Mouse (Mus musculus): ENCODE measurements around the gene Mcf2l.
A peak's percentile ranks its signal among the peaks of the same experiment; 100 is the strongest.

Gene Mcf2l

DNA sequence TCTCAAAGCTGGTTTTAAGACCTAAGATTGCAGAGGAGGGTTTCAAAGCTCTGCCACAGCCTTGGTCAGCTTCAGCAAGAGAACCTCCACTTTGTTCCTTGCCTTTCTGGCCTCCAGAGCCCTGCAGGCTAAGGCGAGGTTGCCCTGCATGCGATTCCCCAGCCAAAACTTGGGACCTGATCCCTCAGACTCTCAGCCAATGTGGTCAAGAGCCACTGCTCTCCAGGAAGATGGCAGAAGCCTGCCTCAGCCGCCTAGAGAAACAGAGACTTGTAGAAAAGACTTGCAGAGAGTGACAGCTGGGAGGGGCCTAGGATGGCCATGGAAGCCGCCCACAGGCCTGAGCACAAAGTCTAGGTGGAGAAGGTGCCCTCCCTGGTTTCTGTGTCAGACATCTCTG lies 1.4 kb downstream of the Mcf2l start:
- no peak for DNase-seq

DNA sequence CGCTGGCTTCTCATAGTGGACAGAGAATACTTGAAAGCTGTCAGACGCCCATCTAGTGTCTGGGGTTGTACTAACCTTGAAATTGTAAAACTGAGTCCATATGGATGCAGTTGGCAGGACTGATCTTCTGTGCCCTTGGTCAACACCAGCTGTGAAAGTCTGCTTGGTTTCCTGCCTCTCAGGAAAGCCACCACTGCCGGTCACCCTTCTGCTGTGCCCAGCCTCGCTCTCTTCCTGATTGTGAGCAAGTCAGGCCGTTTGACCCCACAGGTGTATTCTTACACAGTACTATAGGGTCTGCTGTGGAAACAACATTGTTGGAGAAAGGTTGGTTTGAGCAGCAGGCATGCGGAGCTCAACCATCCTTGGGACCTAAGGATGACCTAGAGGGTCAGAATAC lies 3.5 kb downstream of the Mcf2l start:
- DNase-seq: no peak

DNA sequence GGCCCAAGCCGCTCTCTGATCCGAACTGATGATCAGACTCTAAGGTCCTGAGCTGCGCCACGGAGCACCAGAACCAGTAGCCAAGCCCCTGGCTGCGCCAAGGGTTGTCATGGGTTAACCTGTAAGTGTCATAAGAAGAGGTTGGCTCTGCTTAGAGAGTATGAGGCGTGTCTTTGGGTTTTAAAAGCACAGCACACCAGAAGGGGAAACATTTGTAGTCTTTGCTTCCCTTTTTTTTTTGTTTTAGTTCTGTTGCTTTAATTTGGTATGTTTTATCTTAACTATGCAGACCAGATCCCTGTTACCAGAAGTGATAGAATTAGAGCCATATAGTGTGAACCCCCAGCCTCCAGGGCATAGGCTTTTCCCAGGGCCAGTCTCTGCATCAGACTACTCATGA lies 6.6 kb downstream of the Mcf2l start:
- DNase-seq: no peak

DNA sequence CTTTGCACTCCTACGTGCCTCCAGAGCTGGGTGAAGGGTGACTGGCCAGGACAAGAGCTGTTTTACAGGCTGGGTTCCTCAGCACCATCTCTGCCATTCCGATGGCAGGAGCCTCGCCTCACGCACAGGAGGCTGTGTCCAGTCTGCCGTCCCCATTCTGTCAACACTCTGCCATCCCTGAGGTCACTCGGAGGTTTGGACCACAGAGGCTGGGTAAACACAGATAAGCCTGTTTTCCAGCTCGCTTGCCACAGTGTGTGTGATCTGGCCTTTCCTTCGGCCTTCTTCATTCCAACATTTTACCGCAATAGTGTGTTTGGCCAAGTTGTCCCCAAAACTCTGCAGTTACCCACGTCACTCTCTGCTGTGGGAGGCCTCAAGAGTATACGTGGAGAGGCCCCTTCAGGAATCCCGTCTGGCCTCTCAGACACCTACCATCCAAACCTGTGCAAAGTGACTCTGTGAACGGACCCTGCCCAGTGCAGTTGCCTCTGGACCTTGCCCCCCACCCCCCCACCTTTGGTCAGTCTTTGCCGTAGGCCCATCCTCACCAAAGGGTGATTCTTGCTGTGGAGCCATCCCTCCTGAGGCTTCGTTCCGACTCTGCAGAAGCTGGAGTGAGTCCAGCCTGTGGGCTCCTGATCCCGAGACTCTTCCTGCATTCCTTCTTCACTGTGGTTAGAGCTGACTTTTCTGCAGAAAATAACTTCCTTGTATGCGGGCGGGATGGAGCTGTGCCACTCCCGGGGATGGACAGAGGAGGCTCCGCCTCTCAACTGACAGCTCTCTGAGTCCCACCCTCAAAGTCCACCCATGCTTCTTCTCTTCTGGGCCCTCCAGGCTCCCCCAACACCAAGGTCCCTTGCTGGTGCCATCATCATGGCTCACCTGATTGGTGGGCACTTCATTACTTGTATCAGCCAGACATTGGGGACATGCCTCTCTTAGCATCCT lies 9.7 kb downstream of the Mcf2l start:
- DNase-seq: no peak

DNA sequence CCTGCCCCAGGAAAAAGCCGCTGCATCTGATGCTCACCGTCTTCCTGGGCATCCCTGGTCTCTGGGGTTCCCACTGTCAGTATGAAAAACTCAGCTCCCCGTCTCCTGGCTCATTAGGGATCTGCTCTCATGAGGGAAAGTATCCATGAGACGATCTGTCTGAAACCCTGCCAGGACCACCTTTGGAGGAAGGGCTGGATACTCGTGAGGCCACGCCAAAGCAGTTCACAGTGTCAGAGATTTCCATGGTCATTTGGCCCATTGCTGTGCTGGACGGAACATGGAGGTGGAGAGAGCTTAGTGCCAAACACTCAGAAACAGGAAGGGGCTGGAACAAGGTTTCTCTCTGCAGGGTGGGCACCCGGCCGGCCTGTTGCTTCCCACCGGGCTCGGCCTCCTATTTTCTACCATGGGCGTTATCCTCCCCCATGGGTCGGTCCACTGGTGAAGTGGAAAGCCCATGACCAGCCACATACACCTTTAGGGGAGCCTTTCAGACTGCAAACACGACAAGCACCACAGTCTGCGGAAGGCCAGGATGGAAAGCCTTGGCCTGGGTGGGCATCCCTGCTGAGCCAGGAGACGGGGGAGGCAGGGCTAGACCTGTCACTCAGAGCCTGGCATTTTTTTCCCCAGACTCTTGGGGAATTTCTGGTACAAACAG lies 14.3 kb downstream of the Mcf2l start:
- no peak for DNase-seq

DNA sequence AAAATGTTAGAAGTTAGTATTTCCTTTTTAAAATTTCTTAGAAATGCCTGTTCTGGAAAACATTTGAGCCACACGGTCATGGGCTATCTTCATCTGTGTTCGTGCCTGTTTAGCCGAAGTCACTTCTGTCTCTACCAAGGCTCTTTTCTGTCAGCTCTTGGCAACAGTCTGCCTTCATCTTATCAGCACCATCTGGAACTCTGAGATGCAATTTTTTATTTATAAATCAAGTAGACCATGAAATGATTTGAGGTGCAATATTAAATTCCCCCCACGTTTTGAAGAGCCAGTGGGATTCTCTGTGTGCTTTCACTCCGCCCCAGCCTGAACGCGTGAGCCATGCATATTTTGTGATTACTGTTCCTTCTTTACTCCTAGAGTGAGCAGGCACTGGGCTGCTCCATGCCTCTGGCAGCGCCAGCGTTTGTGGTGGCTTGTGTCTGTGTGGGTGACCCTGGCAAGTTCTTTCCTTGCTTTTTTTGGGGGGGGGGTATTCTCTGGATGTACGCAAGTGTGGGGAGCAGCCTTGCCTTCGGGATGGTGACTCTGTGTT lies 15.5 kb downstream of the Mcf2l start:
- DNase-seq: no peak

DNA sequence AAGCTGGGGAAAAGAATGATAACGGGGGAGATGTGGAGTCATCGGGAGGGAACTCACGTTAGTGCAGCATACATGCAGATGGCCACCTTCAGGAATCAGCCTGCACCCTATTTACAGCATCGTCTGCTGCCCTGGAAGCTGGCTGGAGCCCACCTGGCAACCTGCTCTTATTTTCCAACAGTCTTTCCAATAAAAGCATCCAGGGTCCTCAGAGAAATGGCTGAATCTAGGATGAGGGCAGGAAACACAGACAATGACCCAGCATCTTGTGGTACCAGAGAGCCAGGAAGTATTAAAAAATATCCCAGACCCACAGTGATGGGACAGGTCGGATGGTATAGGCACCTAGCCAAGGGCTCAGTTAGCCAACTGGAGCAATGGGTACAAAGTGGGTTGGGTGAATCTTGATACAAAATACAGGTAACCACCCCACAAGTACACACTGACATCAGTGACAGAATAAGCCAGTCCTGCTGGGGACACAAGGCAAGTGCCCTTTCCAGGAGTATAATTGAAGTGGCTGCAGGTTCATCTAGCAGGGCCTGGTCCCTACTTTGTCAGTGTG lies 19.4 kb downstream of the Mcf2l start:
- DNase-seq: no peak

DNA sequence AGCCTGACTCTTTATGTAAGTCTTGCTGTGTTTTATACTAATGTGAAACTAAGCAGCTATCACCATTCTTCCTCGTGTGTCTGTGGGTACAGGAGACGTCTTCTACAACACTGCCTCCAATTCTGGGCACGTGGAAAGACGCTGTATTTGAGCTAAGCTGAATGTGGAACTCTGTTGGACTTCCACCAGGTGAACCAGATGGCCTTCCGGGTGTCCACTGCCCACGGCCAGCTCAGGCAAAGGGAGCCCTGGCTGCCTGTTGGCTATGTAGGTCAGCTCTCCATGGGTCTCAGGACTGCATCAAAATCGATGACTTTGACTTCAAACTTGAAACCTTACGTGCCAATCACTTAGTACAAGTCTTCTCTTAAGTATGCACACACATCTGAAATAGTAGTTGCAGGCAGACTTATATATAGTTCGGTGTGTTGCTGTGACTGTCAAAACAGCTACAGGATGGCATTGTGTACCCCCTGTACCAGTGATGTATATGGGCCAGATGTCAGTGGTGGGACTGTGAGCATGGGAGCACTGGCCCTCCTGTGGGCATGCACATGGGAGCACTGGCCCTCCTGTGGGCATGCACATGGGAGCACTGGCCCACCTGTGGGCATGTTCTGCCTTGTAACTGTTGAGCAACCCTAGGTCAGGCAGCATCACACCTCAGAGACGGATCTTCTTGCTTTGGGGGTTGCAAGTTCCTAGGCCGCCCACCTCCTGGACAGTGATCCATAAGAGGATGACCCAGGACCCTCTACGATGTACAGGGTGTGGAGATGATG lies 20.4 kb downstream of the Mcf2l start:
- no peak for DNase-seq

DNA sequence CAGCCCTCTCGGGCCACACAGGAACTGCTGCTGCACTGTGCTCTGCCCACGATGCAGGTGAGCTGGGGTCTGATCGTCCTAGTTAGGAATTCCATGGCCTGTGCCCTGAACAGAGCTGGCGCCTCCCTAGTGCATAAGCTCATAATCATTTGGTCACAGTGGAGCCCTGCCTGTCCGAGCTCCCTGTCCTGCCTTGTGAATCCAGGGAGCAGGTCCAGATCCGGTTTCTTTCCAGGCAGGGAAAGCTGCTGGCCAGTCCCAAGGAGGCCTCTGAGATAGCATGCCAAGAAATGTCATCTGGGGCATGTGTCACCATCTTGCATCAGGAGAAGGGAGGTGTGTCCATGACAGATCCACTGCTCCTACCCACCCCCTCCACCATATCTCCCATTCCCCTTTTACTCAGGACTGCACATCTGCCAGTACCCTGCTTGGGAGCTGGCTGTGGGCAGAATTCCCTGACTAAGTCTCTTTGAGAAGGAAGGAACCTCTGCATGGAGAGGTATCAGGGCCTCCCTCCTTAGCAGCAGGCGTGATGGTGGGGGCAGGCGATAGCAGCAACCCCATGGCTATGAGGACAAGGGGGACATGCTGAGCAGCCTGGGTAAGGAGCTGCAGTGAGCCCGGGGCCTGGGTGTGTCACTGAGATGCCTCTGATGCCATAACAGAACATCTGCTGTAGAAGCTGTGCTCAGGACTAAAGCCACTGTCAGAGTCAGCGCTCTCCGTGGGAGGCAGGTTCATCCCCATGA lies 21.4 kb downstream of the Mcf2l start:
- no peak for DNase-seq

DNA sequence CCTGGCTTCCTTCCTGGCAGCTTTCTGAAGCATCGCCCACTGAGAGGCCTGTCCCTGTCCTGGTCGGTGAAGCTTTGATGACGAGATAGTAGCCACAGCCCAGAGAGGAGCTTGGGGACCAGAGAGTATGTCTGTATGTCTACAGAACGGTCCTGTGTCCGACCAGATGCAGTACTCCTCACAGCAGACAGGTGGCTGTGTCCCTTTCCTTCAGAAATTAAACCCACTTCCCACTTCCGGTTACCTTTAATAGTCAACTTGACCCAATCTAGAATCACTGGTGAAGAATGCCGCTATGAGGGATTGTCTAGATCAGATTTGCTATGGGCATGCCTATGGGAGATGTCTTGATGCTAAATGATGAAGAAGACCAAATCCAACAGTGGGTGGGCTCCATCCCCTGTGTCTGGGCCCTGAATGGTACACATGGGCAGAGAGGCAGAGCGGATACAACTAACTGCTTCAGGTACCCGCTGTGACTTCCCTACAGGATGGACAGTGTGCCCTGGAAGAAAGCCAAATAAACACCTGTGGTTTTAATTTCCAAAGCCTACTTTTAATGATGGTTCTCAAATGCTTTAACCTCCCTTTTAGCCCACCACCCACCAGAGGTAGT lies 22.0 kb downstream of the Mcf2l start:
- DNase-seq: no peak

DNA sequence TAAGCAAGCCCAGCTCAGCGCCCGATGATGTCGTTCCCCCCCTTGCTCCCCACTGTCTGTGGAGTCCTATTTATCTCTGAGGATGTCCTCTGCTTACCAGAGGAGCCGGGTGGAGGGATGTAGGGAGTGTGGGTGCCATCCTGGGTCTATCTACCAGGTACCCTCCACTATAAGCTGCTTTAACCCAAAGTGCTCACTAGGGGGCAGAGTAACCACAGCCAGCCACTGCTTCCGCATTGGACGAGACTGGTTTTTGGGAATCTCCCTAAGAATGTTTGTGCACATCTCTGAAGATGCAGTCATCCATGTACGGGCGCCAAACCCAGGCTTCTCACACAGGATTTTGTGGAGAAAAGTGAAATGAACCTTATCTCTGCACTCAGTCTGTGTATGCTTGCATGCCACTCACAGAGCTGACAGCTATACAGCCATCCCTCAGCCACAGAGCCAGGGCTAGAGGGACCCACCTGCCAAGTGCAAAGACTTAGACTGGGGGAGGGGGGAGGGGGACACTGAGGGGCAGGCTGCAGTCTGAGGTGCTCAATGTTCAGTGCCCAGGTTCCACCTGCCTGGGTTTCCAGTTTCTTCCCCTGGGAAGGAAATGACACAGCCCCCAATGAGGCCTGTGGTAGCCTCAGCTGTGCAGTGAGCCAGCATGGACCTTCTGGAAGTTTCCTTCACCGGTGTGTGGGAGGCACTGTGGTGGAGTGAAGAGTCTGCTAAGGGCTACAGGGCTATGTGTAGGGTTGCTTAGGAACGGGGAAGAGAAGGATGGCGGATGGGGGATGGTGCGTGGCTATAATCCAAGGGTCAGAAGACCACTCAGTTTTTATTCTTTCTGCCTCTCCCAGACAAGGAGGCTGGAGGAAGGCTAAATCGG lies 23.1 kb downstream of the Mcf2l start:
- peak; percentile 57 for DNase-seq

DNA sequence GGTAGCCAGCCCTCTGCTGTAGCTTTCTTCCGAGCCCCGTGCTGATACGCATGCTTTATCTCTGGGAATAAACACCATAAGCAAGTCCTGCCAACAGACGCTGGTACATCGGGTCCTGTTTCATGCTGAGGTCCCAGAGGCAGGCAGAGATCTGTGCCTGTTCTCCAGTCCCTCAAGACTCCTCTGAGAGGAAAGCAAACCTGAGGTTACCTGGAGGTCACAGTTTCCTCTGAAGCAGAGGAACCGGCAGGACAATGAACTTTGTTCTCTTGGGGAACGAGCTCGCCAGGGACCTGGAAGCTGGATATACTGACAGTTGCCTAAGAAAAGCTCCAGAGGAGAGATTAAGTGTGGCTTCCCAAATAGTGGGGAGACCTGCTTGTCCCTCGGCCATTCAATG lies 24.2 kb downstream of the Mcf2l start:
- DNase-seq: no peak

DNA sequence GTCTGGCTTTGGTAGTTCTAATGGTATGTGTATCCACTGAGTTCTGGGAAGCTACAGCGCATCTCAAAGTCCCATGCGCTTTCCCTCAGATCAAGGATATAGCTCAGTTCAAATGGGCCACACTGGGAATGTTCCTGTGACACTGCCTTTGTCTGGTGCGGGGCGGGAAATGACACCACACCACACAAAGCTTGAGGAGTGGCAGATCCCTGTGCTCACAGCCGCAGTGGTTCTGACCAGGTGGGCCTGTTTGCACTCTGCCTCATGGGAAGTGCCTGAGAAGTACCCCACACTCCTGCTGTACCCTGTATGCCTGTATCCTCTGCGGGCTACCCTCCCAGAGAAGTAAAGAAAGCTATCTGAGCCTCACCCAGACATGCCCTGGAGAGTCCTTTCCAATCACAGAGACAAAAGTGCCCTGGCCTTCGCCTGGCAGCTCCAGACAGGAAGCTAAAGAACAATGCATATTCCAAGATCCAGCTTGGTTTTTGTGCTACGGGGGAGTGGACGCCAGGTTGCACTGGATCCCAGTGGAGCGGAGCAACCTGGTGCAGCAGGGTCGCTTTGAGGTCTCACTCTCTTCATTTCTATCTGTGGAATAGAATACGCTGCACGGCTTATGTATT lies 30.3 kb downstream of the Mcf2l start:
- DNase-seq: no peak

DNA sequence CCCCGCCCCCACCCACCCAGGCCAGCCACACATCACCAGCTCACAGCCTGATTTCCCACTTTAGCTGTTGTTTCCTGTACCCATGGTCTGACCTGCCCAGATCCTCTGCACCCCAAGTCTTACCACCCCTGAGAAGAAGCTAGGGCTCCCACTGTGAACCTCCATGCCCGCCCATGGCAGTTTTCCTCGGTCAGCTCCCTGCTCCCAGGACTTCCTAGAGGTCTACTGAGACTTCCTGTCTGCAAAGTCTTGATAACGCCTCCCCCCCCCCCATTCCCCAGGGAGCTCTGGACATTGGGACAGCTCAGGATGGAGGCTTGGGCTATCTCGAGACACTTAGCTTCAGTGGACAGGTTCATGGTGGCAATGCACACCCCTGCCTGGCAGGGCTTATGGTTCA lies 31.5 kb downstream of the Mcf2l start:
- no peak for DNase-seq

DNA sequence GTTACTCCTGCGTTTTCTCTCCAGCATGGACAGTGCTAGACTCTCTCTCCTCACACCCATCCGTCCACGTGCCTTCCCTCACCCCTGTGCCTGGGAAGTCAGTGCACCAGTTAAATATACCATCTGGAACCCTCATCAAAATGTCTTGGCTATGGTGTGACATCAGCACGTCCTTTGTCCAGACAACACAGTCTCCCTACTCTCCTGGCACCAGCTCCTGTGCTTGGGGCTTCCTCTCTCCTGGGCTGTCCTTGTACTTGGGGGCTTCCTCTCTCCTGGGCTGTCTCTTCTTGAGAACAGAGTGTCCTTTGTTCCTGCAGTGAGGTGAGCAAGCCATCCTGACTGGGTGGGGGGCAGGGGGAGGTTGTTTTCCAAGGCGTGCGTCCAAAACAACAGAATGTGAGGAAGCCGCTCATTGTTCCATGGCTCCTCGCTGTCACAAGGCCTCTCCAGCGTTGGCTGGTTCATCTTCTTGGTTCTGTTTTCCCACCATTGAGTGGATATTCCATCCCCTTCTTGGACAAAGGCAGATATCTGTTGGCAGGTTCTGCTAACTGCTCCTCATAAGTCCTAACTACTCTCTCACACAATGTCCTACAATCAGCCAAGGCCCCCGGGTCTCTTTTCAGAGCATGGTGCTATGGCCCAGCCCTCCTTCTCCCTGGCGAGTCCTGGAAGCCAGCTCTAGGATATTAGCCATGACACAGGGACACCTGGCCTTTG lies 32.2 kb downstream of the Mcf2l start:
- DNase-seq: no peak

DNA sequence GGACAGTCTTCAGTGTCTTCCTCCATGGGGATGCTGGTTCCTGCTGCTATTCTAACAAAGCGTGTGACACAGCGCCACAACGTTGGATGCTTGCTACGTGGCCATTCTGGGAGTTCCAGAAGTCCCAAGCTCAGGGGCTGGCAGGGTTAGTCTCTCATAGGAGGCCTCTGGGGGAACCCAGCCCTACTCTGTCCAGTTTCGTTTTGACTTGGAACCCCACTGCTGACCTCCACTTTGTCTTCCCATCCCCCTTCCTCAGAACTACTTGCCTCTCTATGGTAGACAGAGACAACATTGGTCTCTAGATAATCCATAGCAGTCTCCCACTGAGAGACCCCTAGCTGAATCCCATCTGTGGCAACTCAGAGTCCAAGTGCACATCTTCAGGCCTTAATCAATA lies 33.0 kb downstream of the Mcf2l start:
- DNase-seq: no peak

DNA sequence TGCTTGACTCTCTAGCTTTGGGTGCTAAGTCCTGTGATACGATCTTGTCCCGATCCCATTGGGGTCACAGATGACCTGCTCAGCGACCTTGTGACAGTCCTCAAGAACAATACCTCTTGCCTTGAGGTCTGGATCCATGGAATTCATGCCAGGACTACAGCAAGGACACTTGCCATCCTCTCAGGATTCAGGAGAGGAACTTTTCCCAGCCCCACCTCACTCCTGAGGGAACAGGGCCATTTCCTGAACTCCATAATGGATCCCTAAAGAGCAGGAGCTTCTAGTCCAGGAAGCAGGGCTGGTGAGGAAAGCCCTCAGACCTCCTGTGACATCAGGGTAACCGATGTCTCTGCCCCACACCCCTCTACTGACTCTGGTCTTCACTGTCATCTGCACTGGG lies 34.1 kb downstream of the Mcf2l start:
- DNase-seq: no peak

DNA sequence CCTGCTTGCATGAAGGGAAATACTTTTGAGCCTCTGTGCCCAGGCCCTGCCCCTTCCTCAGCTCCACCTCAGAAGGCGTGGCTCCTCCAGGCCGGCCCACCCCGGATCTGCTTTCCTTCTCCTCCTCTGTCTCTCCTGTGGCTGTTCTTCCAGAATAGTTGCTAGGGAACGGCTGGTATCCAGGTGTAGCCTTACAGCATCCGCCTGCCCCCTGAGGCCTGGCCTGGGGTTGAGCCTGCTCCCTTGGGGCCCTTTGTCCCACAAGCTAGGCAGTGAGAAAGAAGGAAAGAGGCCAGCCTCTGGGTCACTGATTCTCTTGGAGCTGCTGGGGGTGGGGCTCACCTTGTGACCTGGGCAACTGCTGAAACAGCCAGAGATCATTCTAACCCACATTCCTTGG lies 38.4 kb downstream of the Mcf2l start:
- DNase-seq: no peak

DNA sequence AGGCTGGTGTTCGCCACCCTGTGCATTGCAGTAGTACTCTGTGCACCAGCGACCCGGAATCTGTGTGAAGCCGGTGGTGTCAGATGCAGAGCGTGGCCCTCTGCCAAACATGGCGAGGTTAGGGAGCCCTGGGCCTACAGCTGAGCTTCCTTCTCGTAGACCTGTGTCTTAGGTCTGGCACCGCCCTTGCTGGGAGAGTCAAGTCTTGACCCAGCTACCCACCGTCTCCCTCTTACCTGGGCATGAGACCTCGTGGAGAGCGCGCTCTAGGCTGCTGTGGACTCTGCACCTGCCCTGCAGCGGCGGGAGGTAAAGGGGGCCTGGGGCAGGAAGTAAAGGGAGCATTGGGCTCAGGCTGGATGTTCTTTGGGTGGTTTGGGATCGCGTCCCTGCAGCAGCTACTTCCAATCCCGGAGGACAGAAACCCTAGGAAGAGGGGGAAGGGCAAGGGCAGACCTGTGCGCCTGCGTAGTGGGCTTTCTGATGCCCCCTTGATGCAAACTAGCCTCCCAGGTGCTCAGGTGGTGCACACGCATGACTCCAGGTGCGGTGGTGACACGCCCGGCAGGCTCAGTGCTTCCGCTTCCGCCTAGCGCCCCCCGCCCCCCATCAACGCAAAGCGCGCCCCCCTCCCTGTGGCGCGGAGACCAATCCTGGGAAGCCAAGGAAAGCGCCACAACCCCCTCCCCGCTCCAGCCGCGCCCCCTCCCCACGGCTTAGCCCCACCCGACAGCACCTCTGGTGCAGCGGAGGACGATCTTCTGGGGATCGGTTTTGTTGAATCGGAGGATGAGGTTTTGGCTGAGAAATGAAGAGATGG lies 41.8 kb downstream of the Mcf2l start:
- peak; percentile 85 for DNase-seq
